Mouse (Mus musculus) CH12.LX (cell line): ENCODE results near the gene 4930402F06Rik. TPM values are rescaled to one million over a fixed set of nuclear protein-coding genes. Genes with fewer than 3 reads are reported as not detected.

Source experiments
- DNase-seq: peaks from one replicate; pipeline ENCODE4 v3.0.0-alpha.2; 2013; ENCODE audit errors: extremely low read depth
- H3K27ac ChIP-seq: 2 replicates; pipeline ENCODE4 v1.5.1; 2012; ENCODE audit warnings: low read depth, mild to moderate bottlenecking, control low read depth, moderate library complexity; ENCODE audit not compliant: insufficient read depth
- H3K27me3 ChIP-seq: replicated peaks from 2 replicates; pipeline ENCODE3; 2012; ENCODE audit warnings: inconsistent platforms
- H3K36me3 ChIP-seq, 2 experiments: replicated peaks in 1 of 2; 2 replicates each; pipeline versions ENCODE3 to v1.6.1; 2012; ENCODE audit warnings: inconsistent platforms in 1 of 2, low read length in 1 of 2, mild to moderate bottlenecking in 1 of 2, mixed read lengths in 1 of 2, moderate library complexity in 1 of 2; ENCODE audit not compliant: control insufficient read depth in 1 of 2, insufficient read depth in 1 of 2
- H3K4me1 ChIP-seq, 2 experiments: 2 replicates each; pipeline ENCODE4 v1.6.1; 2012; ENCODE audit warnings: inconsistent platforms in 1 of 2, moderate library complexity in 1 of 2; ENCODE audit not compliant: insufficient read depth in 2 of 2, control insufficient read depth in 1 of 2
- H3K4me2 ChIP-seq: 2 replicates; pipeline ENCODE4 v1.6.1; 2012; ENCODE audit warnings: low read depth, mild to moderate bottlenecking, control low read depth; ENCODE audit not compliant: poor library complexity, insufficient read depth, severe bottlenecking
- H3K4me3 ChIP-seq, 3 experiments: fragments of 150-350 bp in 1 of 3; sonication (generic) in 1 of 3; replicated peaks in 1 of 3; 2 replicates each; pipeline versions ENCODE3 to v1.5.1; 2011 to 2012; ENCODE audit warnings: low read depth in 2 of 3, low read length in 2 of 3, mild to moderate bottlenecking in 2 of 3, moderate library complexity in 2 of 3, control low read depth in 1 of 3, improper control_type of control experiment in 1 of 3, inconsistent platforms in 1 of 3, mixed read lengths in 1 of 3; ENCODE audit not compliant: poor library complexity in 1 of 3
- H3K79me2 ChIP-seq: replicated peaks from 2 replicates; pipeline ENCODE4 v1.6.1; 2012; ENCODE audit warnings: mild to moderate bottlenecking, moderate library complexity; ENCODE audit not compliant: control insufficient read depth, poor library complexity, insufficient read depth, severe bottlenecking; ENCODE audit errors: extremely low read depth
- H3K9ac ChIP-seq: 2 replicates; pipeline ENCODE4 v1.6.1; 2012; ENCODE audit warnings: low read depth, mild to moderate bottlenecking, control low read depth, moderate library complexity; ENCODE audit not compliant: insufficient read depth
- H3K9me3 ChIP-seq: replicated peaks from 2 replicates; pipeline ENCODE3; 2012; ENCODE audit warnings: low read length, inconsistent platforms, mixed read lengths
- BHLHE40 ChIP-seq: IDR thresholded peaks from 2 replicates; pipeline ENCODE4 v1.6.1; 2011; ENCODE audit warnings: mild to moderate bottlenecking, low read depth, low read length, improper control_type of control experiment
- E2F4 ChIP-seq: IDR thresholded peaks from 2 replicates; pipeline ENCODE4 v1.6.1; 2011; ENCODE audit warnings: low read depth, low read length, improper control_type of control experiment; ENCODE audit not compliant: insufficient replicate concordance
- ETS1 ChIP-seq: conservative IDR thresholded peaks from 2 replicates; pipeline ENCODE4 v1.6.1; 2012; ENCODE audit warnings: low read depth, mild to moderate bottlenecking, inconsistent platforms, low read length, improper control_type of control experiment, moderate library complexity
- GABPA ChIP-seq: IDR thresholded peaks from 2 replicates; pipeline ENCODE4 v1.6.1; 2012; ENCODE audit warnings: low read depth, low read length, improper control_type of control experiment, inconsistent platforms; ENCODE audit not compliant: insufficient replicate concordance
- HCFC1 ChIP-seq: IDR thresholded peaks from 2 replicates; pipeline ENCODE4 v1.6.1; 2012; ENCODE audit warnings: low read depth, mild to moderate bottlenecking, inconsistent platforms, low read length, improper control_type of control experiment
- IRF4 ChIP-seq: IDR thresholded peaks from 2 replicates; pipeline ENCODE4 v1.6.1; 2014; ENCODE audit warnings: low read depth, mild to moderate bottlenecking, inconsistent platforms, low read length, improper control_type of control experiment
- JUN ChIP-seq: IDR thresholded peaks from 2 replicates; pipeline ENCODE4 v1.6.1; 2011; ENCODE audit warnings: low read depth, mild to moderate bottlenecking, low read length, improper control_type of control experiment, moderate library complexity; ENCODE audit not compliant: insufficient read depth
- MAFK ChIP-seq: IDR thresholded peaks from 2 replicates; pipeline ENCODE4 v1.6.1; 2011; ENCODE audit warnings: low read length, improper control_type of control experiment; ENCODE audit not compliant: insufficient replicate concordance
- NRF1 ChIP-seq: IDR thresholded peaks from 2 replicates; pipeline ENCODE4 v1.6.1; 2014; ENCODE audit warnings: low read depth, mild to moderate bottlenecking, inconsistent platforms, low read length, improper control_type of control experiment, moderate library complexity
- POLR2A ChIP-seq: IDR thresholded peaks from 2 replicates; pipeline ENCODE4 v1.6.1; 2011; ENCODE audit warnings: low read depth, mild to moderate bottlenecking, improper control_type of control experiment, low read length
- SIN3A ChIP-seq: IDR thresholded peaks from 2 replicates; pipeline ENCODE4 v1.6.1; 2012; ENCODE audit warnings: low read length, improper control_type of control experiment, inconsistent platforms
- SMC3 ChIP-seq: IDR thresholded peaks from 2 replicates; pipeline ENCODE4 v1.6.1; 2011; ENCODE audit warnings: low read depth, low read length, improper control_type of control experiment
- TBP ChIP-seq: conservative IDR thresholded peaks from 2 replicates; pipeline ENCODE4 v1.6.1; 2011; ENCODE audit warnings: low read depth, low read length, improper control_type of control experiment
- TCF12 ChIP-seq: IDR thresholded peaks from 2 replicates; pipeline ENCODE4 v1.6.1; 2014; ENCODE audit warnings: low read depth, mild to moderate bottlenecking, inconsistent platforms, low read length, improper control_type of control experiment
- USF1 ChIP-seq: IDR thresholded peaks from 2 replicates; pipeline ENCODE4 v1.6.1; 2014; ENCODE audit warnings: low read depth, mild to moderate bottlenecking, inconsistent platforms, low read length, improper control_type of control experiment
- ZKSCAN1 ChIP-seq: IDR thresholded peaks from 2 replicates; pipeline ENCODE4 v1.6.1; 2012; ENCODE audit warnings: low read depth, inconsistent platforms, low read length, improper control_type of control experiment, borderline replicate concordance
- dilution Hi-C: fragments of 300-500 bp; cut with MboI; formaldehyde crosslinking; loops from 2 replicates; pipeline ENCODE4 v1.14.3; 2020; ENCODE audit warnings: low sequenced_read_pairs; ENCODE audit not compliant: extremely low pct_unique_long_range_greater_than_20kb, extremely low pct_ligation_motif_present
- in situ Hi-C: fragments of 300-500 bp; cut with MboI; formaldehyde crosslinking; loops from 3 replicates; pipeline ENCODE4 v1.14.3; 2019; ENCODE audit warnings: low sequenced_read_pairs, low pct_ligation_motif_present, low pct_unique_long_range_greater_than_20kb, mixed read lengths
- polyA plus RNA-seq: library from polyadenylated mRNA; unstranded; fragments of >175 nt; gene quantifications from 2 replicates; pipeline ENCODE4 v1.2.1, GENCODE M21; 2012; ENCODE audit warnings: low read depth; ENCODE audit not compliant: insufficient read length
- total RNA-seq, 2 experiments: library from RNA; depleted of rRNA; stranded (reverse); fragments of 300-350 nt in 1 of 2; fragments of >200 nt in 1 of 2; gene quantifications; 2 replicates each; pipeline ENCODE4 v1.2.3; 2012 to 2014

The 4930402F06Rik gene
- total and polyA plus RNA-seq, 3 experiments = not detected

- Histone ChIP-seq H3K9me3 (no peaks in the 10 kb centered on the region), H3K27me3 (no peaks in the 10 kb centered on the region), H3K9ac (no peak overlapping the region), H3K79me2 (no peaks in the 10 kb centered on the region), H3K4me2 (no peak overlapping the region), H3K4me3 (no peak overlapping the region), H3K4me1 (0 out of 4 replicates have a peak, but pooled peaks cover 0 to 2% of the 10 kb centered on the region in 2 experiments), H3K36me3 (no peaks in the 10 kb centered on the region), H3K27ac (no peak overlapping the region)
- no peak for DNase-seq
- no peak for TF ChIP-seq TCF12
- TF ChIP-seq JUN = no peak
- no peak for TF ChIP-seq ZKSCAN1
- no peak for TF ChIP-seq NRF1
- no peak for TF ChIP-seq SIN3A
- TF ChIP-seq SMC3 = no peak
- no peak for TF ChIP-seq USF1
- TF ChIP-seq E2F4 = no peak
- in situ Hi-C loops (loop anchor here (10.0 kb wide), 1 partner anchor 156 kb away; no protein-coding TSS in a partner anchor), dilution Hi-C loops (no loop called here)
Observed at GRCm38 (mm10) chr2:35370686-35371085, 26.3 kb downstream of the 4930402F06Rik start.

GRCm38 (mm10) chr2:35367629-35368028, 29.3 kb downstream of the 4930402F06Rik start, which contains the start of gene 4930568D16Rik:
TSS of gene 4930568D16Rik (minus strand) at chr2:35367729.
- H3K4me2 ChIP-seq = no peak within 1 kb of the TSS
- dilution Hi-C loops = no loop called here
- no peak within 1 kb of the TSS for H3K27ac ChIP-seq
- 0 out of 4 replicates have a peak, but pooled peaks cover 0 to 2% of the 10 kb centered on the region in 2 experiments for H3K4me1 ChIP-seq
- no peaks in the 10 kb centered on the region for H3K27me3 ChIP-seq
- peaks cover 3% of the 10 kb centered on the region for H3K9me3 ChIP-seq
- no peak within 1 kb of the TSS for H3K4me3 ChIP-seq
- no peak within 1 kb of the TSS for H3K9ac ChIP-seq
- no peak for TF ChIP-seq TBP
- no peak for TF ChIP-seq POLR2A
- TF ChIP-seq BHLHE40 = no peak
- TF ChIP-seq ETS1 = no peak
- no peak for TF ChIP-seq MAFK
- TF ChIP-seq HCFC1 = no peak
- no peak for TF ChIP-seq GABPA
- no peak for TF ChIP-seq IRF4
- no peak for TF ChIP-seq NRF1
- no peak for DNase-seq
- H3K36me3 ChIP-seq = no peaks in the 10 kb centered on the region
- no peaks in the 10 kb centered on the region for H3K79me2 ChIP-seq
- in situ Hi-C loops = no loop called here
